Mouse (Mus musculus): ENCODE measurements around the gene Abhd10. TPM values are rescaled to one million over a fixed set of nuclear protein-coding genes. Genes with fewer than 3 reads are reported as not detected.

The Abhd10 gene
- polyA plus RNA-seq, 1 experiment, result 24.1 TPM

- Histone ChIP-seq H3K4me1 (ENCODE audit: control insufficient read depth, insufficient read depth, low read length) (peaks cover 8% of the 10 kb centered on the region), H3K27ac (ENCODE audit: insufficient read depth, low read length) (no peak overlapping the region), H3K4me3 (ENCODE audit: insufficient read depth, low read length) (no peak overlapping the region)
- TF ChIP-seq CTCF (IDR thresholded peaks at IDR 0.05; ENCODE audit: extremely low read depth, insufficient read depth, low read length) (no peak), POLR2A (IDR thresholded peaks at IDR 0.05; ENCODE audit: extremely low read depth, insufficient read depth, low read length) (no peak)
Measured at GRCm38 (mm10) chr16:45686833-45687232, 55.9 kb downstream of the Abhd10 start.

DNA sequence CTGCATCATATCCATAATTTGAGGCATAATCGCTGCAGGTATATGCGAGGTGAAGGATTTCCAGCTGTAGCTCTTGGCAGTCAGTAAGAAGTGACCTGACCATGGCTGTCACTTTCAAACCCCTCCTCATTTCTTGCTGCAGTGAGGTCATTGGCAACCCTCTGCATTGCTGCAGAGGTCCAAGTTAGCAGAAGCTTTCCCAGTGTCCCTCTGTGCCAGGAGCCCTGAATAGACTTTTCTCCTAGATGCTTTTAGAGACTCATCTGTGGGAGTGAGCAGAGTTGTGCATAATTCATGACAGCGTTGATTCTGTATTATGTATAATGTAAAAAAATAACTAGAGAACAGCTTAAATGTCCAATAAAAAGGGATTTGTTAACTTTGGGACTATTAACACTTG is 57.5 kb downstream of the Abhd10 start:
- TF ChIP-seq CTCF (IDR thresholded peaks at IDR 0.05; ENCODE audit: extremely low read depth, insufficient read depth, low read length), result no peak
- no peak for TF ChIP-seq POLR2A (IDR thresholded peaks at IDR 0.05; ENCODE audit: extremely low read depth, insufficient read depth, low read length)
- Histone ChIP-seq H3K4me3 (ENCODE audit: insufficient read depth, low read length) (no peak overlapping the region), H3K4me1 (ENCODE audit: control insufficient read depth, insufficient read depth, low read length) (peaks cover 4% of the 10 kb centered on the region), H3K27ac (ENCODE audit: insufficient read depth, low read length) (0 out of 2 replicates have a peak overlapping the region, but pooled peaks have one; percentile 6)

DNA sequence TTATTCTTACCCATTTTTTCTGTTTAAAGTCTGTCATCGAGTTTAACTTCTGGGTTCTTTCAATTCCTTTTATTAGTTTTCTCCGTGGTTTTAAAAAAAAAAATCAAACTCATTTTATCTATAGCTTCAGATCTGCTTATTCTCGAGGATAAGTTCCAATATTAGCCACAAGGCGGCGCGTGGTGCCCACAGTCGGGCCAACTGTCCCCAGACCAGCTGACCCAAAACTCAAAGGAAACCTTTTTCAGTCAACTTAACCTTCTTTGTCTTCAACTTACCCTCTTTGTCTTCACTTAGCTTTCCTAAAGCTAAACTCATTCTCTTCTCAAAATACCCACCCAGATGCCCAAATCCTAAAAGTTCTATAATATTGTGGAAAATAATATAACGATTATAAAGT is 57.9 kb downstream of the Abhd10 start:
- no peak overlapping the region for H3K4me3 ChIP-seq (ENCODE audit: insufficient read depth, low read length)
- peaks cover 2% of the 10 kb centered on the region for H3K4me1 ChIP-seq (ENCODE audit: control insufficient read depth, insufficient read depth, low read length)
- TF ChIP-seq POLR2A (IDR thresholded peaks at IDR 0.05; ENCODE audit: extremely low read depth, insufficient read depth, low read length) (no peak), CTCF (IDR thresholded peaks at IDR 0.05; ENCODE audit: extremely low read depth, insufficient read depth, low read length) (peak; percentile 68)
- no peak overlapping the region for H3K27ac ChIP-seq (ENCODE audit: insufficient read depth, low read length)

Other genes starting within 250 kb of the Abhd10 start
- gene Gm609, start 250.0 kb downstream of the Abhd10 start, polyA plus RNA-seq (2012; rRNA removed), result 0.40 and 0.59 TPM in 2 replicates
- gene Gm17783, start 210.9 kb downstream of the Abhd10 start, polyA plus RNA-seq (2012; rRNA removed), result not detected in 2 replicates
- gene Slc9c1, start 207.6 kb downstream of the Abhd10 start, polyA plus RNA-seq (2012; rRNA removed), result not detected in 2 replicates
- not detected in 2 replicates for gene Gcsam, start 132.6 kb downstream of the Abhd10 start, polyA plus RNA-seq (2012; rRNA removed)
- 0.45 and 0.52 TPM in 2 replicates for gene BC016579, start 88.9 kb downstream of the Abhd10 start, polyA plus RNA-seq (2012; rRNA removed)
- 4.4 TPM in 2 replicates for gene Tmprss7, start 49.3 kb downstream of the Abhd10 start, polyA plus RNA-seq (2012; rRNA removed)
- 615 and 624 TPM in 2 replicates for gene Tagln3, start 18.3 kb downstream of the Abhd10 start, polyA plus RNA-seq (2012; rRNA removed)
- gene Phldb2, start 210.6 kb upstream of the Abhd10 start, polyA plus RNA-seq (2012; rRNA removed), result 5.3 and 5.4 TPM in 2 replicates